Mouse (Mus musculus): ENCODE data around the gene Barx2.

DNA sequence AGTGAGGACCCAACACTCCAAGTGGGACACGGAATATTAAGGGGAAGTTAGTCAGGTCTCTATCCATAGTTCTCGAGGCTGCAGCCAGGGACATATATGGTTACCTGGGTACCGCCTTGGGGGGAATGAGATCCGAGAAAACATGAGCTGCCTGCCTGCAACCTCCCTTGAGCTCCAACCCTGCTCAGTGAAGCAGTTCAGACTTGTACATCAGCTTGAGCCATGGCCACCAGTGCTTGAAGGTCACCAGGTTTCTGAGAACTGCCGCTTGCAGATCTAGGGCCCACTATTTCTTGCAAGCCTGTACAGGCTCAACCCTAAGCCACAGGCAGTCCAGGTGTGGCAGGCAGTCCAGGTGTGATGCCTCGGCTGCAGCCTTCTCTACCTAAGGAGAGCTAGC is 57.6 kb downstream of the Barx2 start:
- TF ChIP-seq CTCF (IDR thresholded peaks at IDR 0.05; ENCODE audit: borderline replicate concordance, insufficient read depth, low read length) (no peak), POLR2A (IDR thresholded peaks at IDR 0.05; ENCODE audit: low read depth, low read length) (no peak)

All from embryonic fibroblast, embryonic 13.5 days (primary cell).